Mouse (Mus musculus): ENCODE data around the gene Slc22a20.

DNA sequence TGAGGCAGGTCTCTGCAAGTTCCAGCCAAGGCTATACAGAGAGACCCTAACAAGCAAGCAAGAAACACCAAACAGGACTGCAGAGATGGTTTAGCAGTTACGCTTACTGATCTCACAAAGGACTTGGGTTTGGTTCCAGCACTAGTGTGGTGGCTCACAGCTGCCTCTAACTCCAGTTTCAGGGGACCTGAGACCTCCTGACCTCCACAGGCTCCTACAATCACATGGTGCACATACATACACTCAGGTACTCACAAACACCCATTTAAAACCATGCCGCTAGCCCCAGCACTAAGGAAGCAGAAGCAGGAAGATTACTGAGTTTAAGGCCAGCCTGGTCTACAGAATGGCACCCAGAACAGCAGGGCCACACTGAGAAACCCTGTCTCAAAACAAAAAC is 21.1 kb downstream of the Slc22a20 start:
- TF ChIP-seq POLR2A (IDR thresholded peaks at IDR 0.05; ENCODE audit: insufficient read depth, low read depth, low read length) (no peak), CTCF (IDR thresholded peaks at IDR 0.05; ENCODE audit: insufficient read depth, low read depth, low read length) (no peak)

Data from olfactory bulb, adult 2 months (tissue).